Mouse (Mus musculus) olfactory bulb, adult 2 months (tissue): ENCODE data around the gene Tbc1d2. TPM values are rescaled to one million over a fixed set of nuclear protein-coding genes. Genes with fewer than 3 reads are reported as not detected.
"Not testable (repeated sequence)": the region's sequence is repeated elsewhere in the genome, so short reads cannot be mapped to it uniquely, and the experiment has no call there.

Experiments
- H3K27ac ChIP-seq: fragments of 200-500 bp; 2 replicates; pipeline ENCODE4 v1.5.1; 2012; ENCODE audit warnings: low read depth, low read length; ENCODE audit not compliant: insufficient read depth
- H3K4me1 ChIP-seq: fragments of 200-500 bp; 2 replicates; pipeline ENCODE4 v1.6.1; 2012; ENCODE audit warnings: low read length; ENCODE audit not compliant: control insufficient read depth, insufficient read depth
- H3K4me3 ChIP-seq: fragments of 200-500 bp; 2 replicates; pipeline ENCODE4 v1.5.1; 2012; ENCODE audit warnings: mild to moderate bottlenecking, low read depth, low read length, moderate library complexity; ENCODE audit not compliant: insufficient read depth
- CTCF ChIP-seq: fragments of 200-500 bp; IDR thresholded peaks from 2 replicates; pipeline ENCODE4 v1.5.1; 2012; ENCODE audit warnings: low read depth, mild to moderate bottlenecking, low read length, moderate library complexity; ENCODE audit not compliant: insufficient read depth
- POLR2A ChIP-seq: fragments of 200-500 bp; IDR thresholded peaks from 2 replicates; pipeline ENCODE4 v1.6.1; 2012; ENCODE audit warnings: mild to moderate bottlenecking, low read depth, low read length, moderate library complexity; ENCODE audit not compliant: insufficient read depth
- WGBS: fragments of 180-500 bp; shearing (Covaris S2); methylation state at CpG from one replicate; pipeline ENCODE4 v1.1.7; 2018; 5-methylcytosine and 5-hydroxymethylcytosine counted together
- polyA plus RNA-seq: library from polyadenylated mRNA; stranded (reverse); fragments of >200 nt; gene quantifications from 2 replicates; pipeline ENCODE4 v1.2.4, GENCODE M21; 2012; ENCODE audit warnings: low replicate concordance; ENCODE audit not compliant: missing spikeins, insufficient read depth, insufficient read length

The Tbc1d2 gene
- polyA plus RNA-seq, 1 experiment = not detected

DNA sequence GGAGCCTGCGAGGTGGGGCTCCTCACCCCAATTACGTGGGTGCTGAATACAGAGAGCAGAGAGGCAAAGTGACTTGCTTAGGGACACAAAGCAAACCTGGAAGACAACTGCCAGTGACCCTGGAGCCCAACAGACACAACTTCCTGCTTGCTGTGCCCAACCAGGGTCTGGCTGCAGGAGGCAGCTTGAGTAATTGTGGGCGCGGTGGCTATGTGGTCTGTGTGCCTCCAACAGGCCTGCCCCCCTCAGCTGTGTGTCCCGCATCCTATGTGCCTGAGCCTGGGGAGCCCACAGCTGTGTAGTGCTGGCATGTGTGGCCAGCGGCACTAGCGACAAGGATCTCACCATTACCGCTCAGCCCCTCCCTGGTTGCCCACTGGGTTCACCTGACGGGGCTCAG lies 35.4 kb downstream of the Tbc1d2 start:
- Histone ChIP-seq H3K4me3 (no peak overlapping the region), H3K4me1 (no peaks in the 10 kb centered on the region), H3K27ac (no peak overlapping the region)
- TF ChIP-seq POLR2A (no peak), CTCF (no peak)
- 94% methylated on average over 9 of the region's 9 CpGs for WGBS

DNA sequence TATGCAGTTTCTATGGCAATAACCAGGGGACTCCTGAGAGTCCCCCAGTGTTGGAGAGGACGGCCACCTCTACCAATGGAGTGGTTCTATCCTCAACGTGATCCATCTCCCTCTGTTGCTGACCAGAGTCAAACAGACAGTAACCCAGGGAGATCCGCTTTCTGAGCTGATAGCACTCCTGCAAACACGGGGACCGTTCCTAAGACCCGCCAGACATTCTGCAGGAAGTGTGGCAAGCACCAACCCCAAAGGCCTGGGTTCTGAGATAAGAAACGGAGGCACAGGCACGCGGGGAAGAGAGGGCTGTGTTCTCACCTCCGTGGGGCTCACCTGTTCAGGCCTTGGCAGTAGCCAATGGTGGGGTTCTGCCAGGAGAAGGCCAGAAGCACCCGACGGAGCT lies 36.4 kb downstream of the Tbc1d2 start:
- no peaks in the 10 kb centered on the region for H3K4me1 ChIP-seq
- H3K4me3 ChIP-seq = no peak overlapping the region
- WGBS = 90% methylated on average over 12 of the region's 12 CpGs
- TF ChIP-seq POLR2A (no peak), CTCF (no peak)
- H3K27ac ChIP-seq = no peak overlapping the region

DNA sequence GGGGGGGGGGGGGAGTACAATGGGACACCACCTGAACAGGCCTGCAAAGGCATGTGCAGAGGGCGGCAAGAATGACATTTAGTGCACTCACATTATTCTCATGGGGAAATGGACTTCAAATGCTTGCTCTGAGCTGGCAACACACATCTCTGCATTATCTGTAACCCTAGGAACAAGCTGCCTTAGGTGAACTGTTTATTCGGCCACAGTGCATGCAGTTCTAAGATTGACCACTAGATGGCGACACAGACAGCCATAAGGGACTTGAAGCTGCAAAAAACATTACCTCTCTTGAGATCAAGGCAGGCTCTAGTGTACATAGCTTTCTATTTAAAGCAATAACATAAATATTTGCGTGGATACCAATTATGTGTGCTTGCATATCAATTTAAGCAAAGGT lies 38.8 kb downstream of the Tbc1d2 start:
- Histone ChIP-seq H3K4me1 (no peaks in the 10 kb centered on the region), H3K4me3 (no peak overlapping the region), H3K27ac (no peak overlapping the region)
- 1% methylated on average over 4 of the region's 4 CpGs for WGBS
- TF ChIP-seq POLR2A (no peak), CTCF (no peak)

DNA sequence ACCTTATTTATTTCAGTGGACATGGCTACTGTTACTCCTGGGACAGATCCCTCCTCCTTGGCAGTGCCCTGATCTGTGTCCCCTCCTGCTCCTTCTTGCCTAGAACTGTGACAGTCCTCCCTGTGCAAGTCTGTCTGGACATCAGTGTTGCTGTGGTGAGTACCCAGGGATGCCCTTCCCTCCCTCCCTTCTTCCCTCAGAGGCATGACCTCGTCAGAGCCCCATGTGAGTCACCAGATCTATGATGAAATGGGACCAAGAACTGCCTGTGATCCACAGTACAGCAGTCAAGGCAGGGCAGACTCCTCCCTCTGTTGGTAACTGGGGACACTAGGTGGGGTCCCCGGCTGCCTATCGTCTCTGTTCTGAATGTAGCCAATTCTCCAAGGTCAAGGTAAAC lies 42.4 kb downstream of the Tbc1d2 start:
- 73% methylated on average over 3 of the region's 3 CpGs for WGBS
- Histone ChIP-seq H3K27ac (no peak overlapping the region), H3K4me3 (no peak overlapping the region), H3K4me1 (no peaks in the 10 kb centered on the region)
- TF ChIP-seq CTCF (no peak), POLR2A (no peak)

DNA sequence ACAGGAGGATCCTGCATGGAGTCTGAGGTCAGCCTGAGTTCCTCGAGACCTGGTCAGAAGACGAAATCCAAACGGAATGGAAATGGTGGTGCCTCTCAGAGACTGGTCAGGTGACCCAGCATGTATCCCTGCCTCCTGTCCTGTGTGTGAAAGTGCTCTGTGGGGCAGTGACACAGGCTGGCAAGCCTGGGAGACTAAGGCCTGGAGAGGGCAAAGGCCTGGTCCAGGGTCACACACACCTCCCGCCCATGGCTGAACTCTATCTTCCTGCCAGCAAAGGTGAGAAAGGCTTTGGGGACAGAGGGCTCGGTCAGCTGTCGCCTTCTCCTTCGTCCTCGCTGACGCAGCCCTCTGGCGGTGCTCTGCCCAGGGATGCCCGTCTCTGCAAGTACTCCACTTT lies 44.6 kb downstream of the Tbc1d2 start:
- WGBS = 89% methylated on average over 11 of the region's 11 CpGs
- Histone ChIP-seq H3K4me1 (peaks cover 7% of the 10 kb centered on the region), H3K4me3 (no peak overlapping the region), H3K27ac (no peak overlapping the region)
- TF ChIP-seq POLR2A (no peak), CTCF (no peak)

DNA sequence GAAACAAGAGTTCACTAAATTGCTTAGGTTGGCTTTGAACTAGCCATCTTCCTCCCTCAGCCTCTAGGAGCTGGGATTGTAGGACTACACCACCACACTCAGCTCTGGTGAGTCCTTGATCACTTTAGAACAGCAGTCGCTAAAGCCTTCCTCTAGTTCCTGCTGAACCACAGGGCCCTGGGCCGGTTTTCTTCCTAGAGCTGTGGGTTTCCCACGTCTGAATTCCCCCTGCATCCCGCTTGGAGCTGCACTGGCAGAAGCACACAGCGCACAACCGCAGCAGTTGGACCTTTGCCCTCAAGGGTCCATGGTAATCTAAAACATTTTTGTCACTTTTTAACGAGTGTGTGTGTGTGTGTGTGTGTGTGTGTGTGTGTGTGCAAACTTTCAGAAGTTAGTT lies 47.3 kb downstream of the Tbc1d2 start:
- TF ChIP-seq CTCF (no peak), POLR2A (no peak)
- Histone ChIP-seq H3K27ac (no peak overlapping the region), H3K4me1 (peaks cover 7% of the 10 kb centered on the region), H3K4me3 (no peak overlapping the region)
- WGBS = 65% methylated on average over 7 of the region's 7 CpGs

DNA sequence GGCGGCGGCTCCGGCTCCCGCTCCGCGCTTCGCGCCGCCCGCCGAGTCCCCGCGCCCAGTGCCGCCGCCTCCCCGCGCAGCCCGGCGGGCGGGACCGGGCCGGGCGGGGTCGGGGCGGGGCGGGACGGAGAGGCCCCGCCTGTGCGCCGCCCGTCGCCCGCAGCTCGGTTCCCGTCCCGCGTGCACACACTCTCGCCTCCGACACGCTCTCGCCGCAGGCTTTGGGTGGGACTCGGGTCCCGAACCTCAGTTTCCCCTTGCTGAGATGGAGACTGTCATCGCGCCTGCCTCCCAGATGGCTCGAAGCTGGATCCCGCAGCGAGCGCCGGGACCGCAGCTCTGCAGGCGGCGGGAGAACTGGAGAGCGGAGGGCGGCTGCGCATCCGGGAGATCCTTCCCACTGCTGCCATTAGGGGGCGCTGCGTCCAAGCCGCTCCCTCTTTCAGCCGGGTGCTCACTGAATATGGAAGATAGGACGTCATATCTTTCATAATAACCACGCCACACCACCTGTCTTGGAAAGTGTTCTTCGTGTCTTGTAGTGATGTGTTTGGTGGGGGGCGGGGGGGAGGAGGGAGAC lies 48.1 kb downstream of the Tbc1d2 start, which contains the start of gene Coro2a:
Coro2a (minus strand) TSS at position 359 of the 580 bp plus-strand sequence.
- Histone ChIP-seq H3K4me3 (peak within 1 kb of the TSS; percentile 59), H3K4me1 (peaks cover 7% of the 10 kb centered on the region), H3K27ac (no peak within 1 kb of the TSS)
- TF ChIP-seq POLR2A = no peak
- TF ChIP-seq CTCF = peak; percentile 90
- 1% methylated on average over 56 of the region's 66 CpGs for WGBS

DNA sequence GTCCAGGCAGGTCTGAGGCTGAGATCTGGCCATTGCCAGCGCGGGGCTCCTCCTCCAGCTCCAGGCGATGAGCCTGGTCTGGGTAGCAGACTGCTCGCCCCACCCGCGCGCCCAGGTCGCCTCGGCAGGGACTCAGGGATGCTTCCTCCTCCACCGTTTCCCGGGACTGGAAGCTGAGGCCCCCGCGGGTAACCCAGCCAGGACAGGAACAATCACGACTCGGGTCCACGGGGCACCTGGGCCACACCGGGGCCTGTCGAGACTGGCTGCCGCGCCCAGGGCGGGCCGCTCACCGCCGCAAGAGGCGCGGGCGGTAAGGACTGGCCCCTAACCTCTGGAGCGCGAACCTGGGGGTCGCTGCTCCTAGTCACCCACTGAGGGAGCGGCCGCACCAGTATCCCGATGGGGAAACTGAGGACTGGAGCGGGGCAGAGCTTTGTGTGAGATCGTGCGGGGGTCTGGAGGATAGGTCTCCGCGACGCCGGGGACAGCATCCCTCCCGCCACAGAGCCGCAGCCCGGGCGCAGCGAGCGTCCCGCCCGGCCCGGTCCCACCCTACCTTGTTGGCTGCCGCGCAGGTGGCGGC lies 48.7 kb downstream of the Tbc1d2 start:
- TF ChIP-seq POLR2A (no peak), CTCF (no peak)
- no peak overlapping the region for H3K27ac ChIP-seq
- WGBS = 1% methylated on average over 51 of the region's 52 CpGs

DNA sequence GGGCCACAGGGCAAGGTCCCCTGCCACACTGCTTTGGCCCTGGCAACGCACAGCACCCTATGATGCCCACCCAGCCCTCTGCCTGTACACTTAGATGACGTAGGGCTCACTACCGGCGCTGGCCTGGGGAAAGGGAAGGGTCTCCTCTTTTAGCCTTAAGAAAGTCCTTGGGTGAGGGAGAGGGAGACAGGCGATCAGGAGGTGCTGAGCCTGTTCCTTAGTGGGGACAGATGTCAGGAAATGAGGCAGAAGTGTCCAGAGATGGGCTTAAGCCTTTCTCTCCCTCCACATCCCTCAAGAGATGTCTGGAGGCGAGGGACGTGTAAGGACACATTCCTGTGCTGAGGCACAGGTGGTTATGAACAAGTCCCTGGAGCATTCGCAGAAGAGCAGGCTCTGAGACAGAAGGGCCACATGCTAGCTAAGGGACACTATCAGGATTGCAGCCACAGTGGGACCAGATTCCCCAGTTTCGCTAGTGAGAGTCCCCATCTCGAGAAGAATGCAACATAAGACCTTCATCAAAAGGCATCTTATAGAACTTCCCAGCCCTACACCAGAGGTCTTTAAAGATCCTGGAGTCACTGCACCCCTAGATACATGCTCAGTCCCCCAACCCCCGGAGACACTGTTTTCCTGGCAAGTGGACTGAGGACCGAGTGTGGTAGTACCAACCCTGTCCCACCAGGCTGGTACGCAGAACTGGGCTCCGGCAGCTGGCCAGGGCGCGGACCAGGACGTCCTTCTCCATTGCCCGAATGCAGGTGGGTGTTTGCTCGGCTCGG lies 49.3 kb downstream of the Tbc1d2 start:
- Histone ChIP-seq H3K27ac (no peak overlapping the region), H3K4me3 (peak overlapping the region; percentile 59), H3K4me1 (peaks cover 7% of the 10 kb centered on the region)
- TF ChIP-seq CTCF (no peak), POLR2A (no peak)
- WGBS = 47% methylated on average over 20 of the region's 20 CpGs

More for the DNA sequence above, 48.7 kb downstream of the Tbc1d2 start:
- H3K4me1 ChIP-seq = peaks cover 7% of the 10 kb centered on the region
- peak overlapping the region; percentile 59 for H3K4me3 ChIP-seq

DNA sequence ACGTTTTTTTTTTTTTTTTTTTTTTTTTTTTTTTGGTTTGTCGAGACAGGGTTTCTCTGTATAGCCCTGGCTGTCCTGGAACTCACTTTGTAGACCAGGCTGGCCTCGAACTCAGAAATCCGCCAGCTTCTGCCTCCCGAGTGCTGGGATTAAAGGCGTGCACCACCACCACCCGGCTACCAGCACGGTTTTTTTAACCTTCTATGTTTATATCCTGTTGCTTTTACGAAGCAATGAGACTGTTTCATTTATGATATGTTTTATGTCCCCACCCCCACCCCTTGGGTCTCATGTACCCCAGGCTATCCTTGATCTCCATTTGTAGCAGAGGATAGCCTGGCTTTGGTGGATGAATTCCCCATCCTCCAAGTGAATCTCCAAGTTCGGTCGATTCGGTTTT lies 50.4 kb downstream of the Tbc1d2 start:
- not testable (repeated sequence) for H3K4me1 ChIP-seq, H3K27ac ChIP-seq, H3K4me3 ChIP-seq
- WGBS = 85% methylated on average over 12 of the region's 12 CpGs
